Mouse (Mus musculus): Measurements from ENCODE around the gene Hist2h2ac.

- TF ChIP-seq TAL1 (conservative IDR thresholded peaks at IDR 0.05; ENCODE audit: low read depth, low read length) (no peak), CTCF (IDR thresholded peaks at IDR 0.05; ENCODE audit: low read depth, low read length) (no peak), GATA1 (IDR thresholded peaks at IDR 0.05; ENCODE audit: borderline replicate concordance, low read length) (no peak)
Measured at GRCm38 (mm10) chr3:96235836-96236235, 15.2 kb upstream of the Hist2h2ac start.
